Mouse (Mus musculus) erythroblast, embryonic 14.5 days (primary cell): Measurements from ENCODE around the gene Zfp865.

ENCODE experiments used
- GATA1 ChIP-seq: IDR thresholded peaks from 2 replicates; pipeline ENCODE4 v1.6.1; 2012; ENCODE audit warnings: low read length, inconsistent platforms, mixed read lengths
- TAL1 ChIP-seq: IDR thresholded peaks from 3 replicates; pipeline ENCODE4 v1.6.1; 2012; ENCODE audit warnings: low read length, inconsistent platforms, mixed read lengths

DNA sequence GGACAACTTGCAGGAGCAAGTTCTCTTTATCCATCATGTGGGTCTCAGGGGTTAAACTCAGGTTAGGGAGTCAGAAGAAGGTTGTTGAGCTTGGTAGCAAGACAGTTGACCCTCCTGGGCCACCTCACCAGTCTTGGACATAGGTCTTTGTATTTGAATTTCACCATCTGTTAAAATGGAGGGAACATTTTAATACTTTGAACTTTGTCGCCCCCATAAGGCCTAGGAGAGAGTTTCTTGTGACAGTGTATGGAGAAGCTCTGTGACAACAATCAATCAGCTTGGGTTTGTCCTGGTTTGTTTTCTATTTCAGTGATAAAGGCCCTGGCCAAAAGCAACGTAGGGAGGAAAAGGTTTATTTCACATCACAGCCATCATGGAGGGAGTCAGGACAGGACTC is 27.1 kb downstream of the Zfp865 start:
- TF ChIP-seq GATA1 (no peak), TAL1 (no peak)
